ENCODE assay signal across 8 mouse cellular contexts in genomic region chr6:128200116-128200846, GRCm38 (mm10). TPM values are rescaled to one million over a fixed set of nuclear protein-coding genes. Genes with fewer than 3 reads are reported as not detected.
DNase-seq lines count a peak whose midpoint lies in the region; ATAC-seq and TF ChIP-seq lines count a peak whose summit lies in the region.

No protein-coding gene starts in this region.

- peak overlapping the region; percentile 87 for H3K4me2 ChIP-seq in embryonic facial prominence, embryonic 13.5 days
- peak overlapping the region; percentile 91 for H3K4me2 ChIP-seq in limb, embryonic 12.5 days
- peak overlapping the region; percentile 98 for H3K4me2 ChIP-seq in midbrain, embryonic 15.5 days

- peak overlapping the region; percentile 73; the same call in 1 of the 2 replicates for H3K27ac ChIP-seq in embryonic facial prominence, embryonic 13.5 days
- H3K27ac ChIP-seq in kidney, adult 2 months (ENCODE audit: insufficient read depth, low read depth, low read length) = no peak overlapping the region
- peak overlapping the region; percentile 76 for H3K27ac ChIP-seq in limb, embryonic 12.5 days
- H3K27ac ChIP-seq in midbrain, embryonic 15.5 days = peak overlapping the region; percentile 52
- no peak overlapping the region for H3K27ac ChIP-seq in spleen, adult 2 months (ENCODE audit: insufficient read depth, low read length)

- ATAC-seq in embryonic facial prominence, embryonic 13.5 days (ENCODE audit: insufficient number of reproducible peaks, insufficient read depth, low FRiP score, low TSS enrichment, low read depth) = peak; percentile 99
- peak; percentile 99 for ATAC-seq in limb, embryonic 12.5 days (ENCODE audit: insufficient number of reproducible peaks, insufficient read depth, low FRiP score, low TSS enrichment, low read depth)
- peak; percentile 99 for ATAC-seq in midbrain, embryonic 15.5 days (replicated peaks)

- no peak for TF ChIP-seq CTCF in kidney, adult 2 months (conservative IDR thresholded peaks at IDR 0.05; ENCODE audit: insufficient read depth, insufficient read length, low read depth, low read length)
- TF ChIP-seq CTCF in spleen, adult 2 months (IDR thresholded peaks at IDR 0.05; ENCODE audit: extremely low read depth, insufficient read depth, insufficient read length, insufficient replicate concordance) = no peak

- H3K9me3 ChIP-seq in embryonic facial prominence, embryonic 13.5 days = no peaks in the 10 kb centered on the region
- H3K9me3 ChIP-seq in limb, embryonic 12.5 days = no peaks in the 10 kb centered on the region
- H3K9me3 ChIP-seq in midbrain, embryonic 15.5 days = no peaks in the 10 kb centered on the region

- under 1% methylated on average over 54 of the region's 54 CpGs for WGBS in embryonic facial prominence, embryonic 13.5 days
- WGBS in kidney, adult 2 months = under 1% methylated on average over 54 of the region's 54 CpGs
- WGBS in limb, embryonic 12.5 days = under 1% methylated on average over 54 of the region's 54 CpGs
- WGBS in midbrain, embryonic 15.5 days = under 1% methylated on average over 54 of the region's 54 CpGs
- whole genome bisulfite sequencing in spleen, adult 2 months = 1% methylated on average over 54 of the region's 54 CpGs

- H3K4me1 ChIP-seq in embryonic facial prominence, embryonic 13.5 days = peaks cover 7% of the 10 kb centered on the region; the same call in 1 of the 2 replicates
- no peaks in the 10 kb centered on the region for H3K4me1 ChIP-seq in kidney, adult 2 months (ENCODE audit: control insufficient read depth, insufficient read depth, low read length)
- no peaks in the 10 kb centered on the region; the same call in 1 of the 2 replicates for H3K4me1 ChIP-seq in limb, embryonic 12.5 days (replicated peaks)
- H3K4me1 ChIP-seq in midbrain, embryonic 15.5 days = peaks cover 10% of the 10 kb centered on the region
- peaks cover 7% of the 10 kb centered on the region; the same call in 1 of the 2 replicates for H3K4me1 ChIP-seq in spleen, adult 2 months (ENCODE audit: control insufficient read depth, insufficient read depth, insufficient read length)

- no peaks in the 10 kb centered on the region for H3K36me3 ChIP-seq in embryonic facial prominence, embryonic 13.5 days
- no peaks in the 10 kb centered on the region for H3K36me3 ChIP-seq in kidney, adult 2 months (ENCODE audit: control insufficient read depth, insufficient read depth, low read length)
- H3K36me3 ChIP-seq in limb, embryonic 12.5 days = no peaks in the 10 kb centered on the region
- no peaks in the 10 kb centered on the region for H3K36me3 ChIP-seq in midbrain, embryonic 15.5 days (replicated peaks)
- no peaks in the 10 kb centered on the region for H3K36me3 ChIP-seq in spleen, adult 2 months (ENCODE audit: control insufficient read depth, insufficient read depth, low read length)

- peak; percentile 96 for DNase-seq in 3134 (ENCODE audit: extremely low read depth, insufficient read length, low spot score)
- peak; percentile 100 for DNase-seq in adrenal gland, postnatal 36 days
- peak; percentile 99 to 100 for DNase-seq in heart, adult 18-20 months
- DNase-seq in kidney, adult 2 months = peak; percentile 100
- DNase-seq in spleen, adult 2 months (ENCODE audit: low read depth in 1 of 2, low spot score in 2 of 2) = peak; percentile 88 to 95

- peak; percentile 37 for TF ChIP-seq POLR2A in kidney, adult 2 months (IDR thresholded peaks at IDR 0.05; ENCODE audit: low read depth, low read length)
- no peak for TF ChIP-seq POLR2A in spleen, adult 2 months (IDR thresholded peaks at IDR 0.05; ENCODE audit: low read depth, low read length)

- no peaks in the 10 kb centered on the region for H3K27me3 ChIP-seq in embryonic facial prominence, embryonic 13.5 days
- no peaks in the 10 kb centered on the region for H3K27me3 ChIP-seq in kidney, adult 2 months (replicated peaks; ENCODE audit: control insufficient read depth, insufficient read depth, low read length)
- 0 out of 2 replicates have a peak, but pooled peaks cover 3% of the 10 kb centered on the region for H3K27me3 ChIP-seq in limb, embryonic 12.5 days
- H3K27me3 ChIP-seq in midbrain, embryonic 15.5 days (replicated peaks) = no peaks in the 10 kb centered on the region
- no peaks in the 10 kb centered on the region for H3K27me3 ChIP-seq in spleen, adult 2 months (ENCODE audit: control insufficient read depth, insufficient read depth, low read length)

- peak overlapping the region; percentile 75 for H3K9ac ChIP-seq in embryonic facial prominence, embryonic 13.5 days
- peak overlapping the region; percentile 61 for H3K9ac ChIP-seq in limb, embryonic 12.5 days (replicated peaks)
- peak overlapping the region; percentile 60 for H3K9ac ChIP-seq in midbrain, embryonic 15.5 days

- H3K4me3 ChIP-seq in embryonic facial prominence, embryonic 13.5 days = peak overlapping the region; percentile 61
- peak overlapping the region; percentile 69 for H3K4me3 ChIP-seq in kidney, adult 2 months (ENCODE audit: insufficient read depth, low read depth, low read length)
- H3K4me3 ChIP-seq in limb, embryonic 12.5 days (replicated peaks) = peak overlapping the region; percentile 59
- peak overlapping the region; percentile 81 for H3K4me3 ChIP-seq in midbrain, embryonic 15.5 days
- peak overlapping the region; percentile 68 for H3K4me3 ChIP-seq in spleen, adult 2 months (ENCODE audit: extremely low read depth, insufficient read depth, insufficient read length)

RNA-seq across cellular contexts. Expression of gene Tspan9, which starts 56.9 kb away (rescaled TPM):
- 10 to 100 TPM; 52.0 to 57.2 TPM for total RNA-seq in adrenal gland, postnatal 36 days (2021)
- polyA plus RNA-seq in embryonic facial prominence, embryonic 13.5 days (2015; fragmentation: Nextera tagmentation; extraction: Ambion mirVana) = 115 and 116 TPM in 2 replicates
- 100 to 1,000 TPM in 1 of 2 experiments, 10 to 100 TPM in 1; 83.1 to 104 TPM for total RNA-seq in heart, adult 18-20 months (2021)
- 107 and 109 TPM in 2 replicates for polyA plus RNA-seq in kidney, adult 2 months (2012; rRNA removed)
- polyA plus RNA-seq in limb, embryonic 12.5 days (2016; fragmentation: Nextera tagmentation; extraction: Ambion mirVana) = 103 and 114 TPM in 2 replicates
- polyA plus RNA-seq in midbrain, embryonic 15.5 days (2015; fragmentation: Nextera tagmentation; extraction: Ambion mirVana) = 33.9 and 42.1 TPM in 2 replicates
- 29.8 and 30.6 TPM in 2 replicates for polyA plus RNA-seq in spleen, adult 2 months (2012; rRNA removed)

Comparison
In these comparisons a context has a peak if more than half of its experiments do, and no peak if none do; other contexts are left out.
1. H3K27ac ChIP-seq: peak in embryonic facial prominence, embryonic 13.5 days (single experiment), limb, embryonic 12.5 days (single experiment) and midbrain, embryonic 15.5 days (single experiment); none in kidney, adult 2 months (single experiment) and spleen, adult 2 months (single experiment).
2. Peak in every context shown above with its lines, with median percentiles within 50 percentile points of each other: DNase-seq, ATAC-seq, H3K4me2 ChIP-seq, H3K4me3 ChIP-seq and H3K9ac ChIP-seq.